Comparison of ENCODE assay signal across 14 mouse cellular contexts in the genomic region with DNA sequence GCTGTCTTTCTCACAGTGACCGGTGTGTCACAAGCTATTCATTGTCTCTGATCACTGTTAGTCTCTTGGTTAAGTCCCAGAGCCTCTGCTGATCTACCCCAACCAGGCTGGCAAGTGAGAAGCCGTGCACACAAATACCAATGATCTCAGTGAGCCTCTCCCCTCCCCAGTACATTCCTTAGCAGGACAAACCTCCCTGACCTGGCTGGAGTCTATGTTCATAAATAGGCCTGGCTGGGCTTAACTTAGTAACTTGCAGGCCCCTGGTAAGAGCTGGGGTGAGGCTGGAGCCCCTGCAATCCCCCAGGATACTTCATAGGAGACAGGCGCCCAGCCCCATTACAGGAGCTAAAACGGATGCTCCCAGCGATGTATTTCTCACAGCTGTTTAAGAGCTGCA.
DNase-seq lines count a peak whose midpoint lies in the region; ATAC-seq lines count a peak whose summit lies in the region.
"Had no signal": no experiment of that assay in that cellular context is flagged by ENCODE, and none has a peak within 500 bp of the region (broad histone marks: within the 10 kb centered on the region; RNA-seq: fewer than 3 reads in every experiment).

No protein-coding gene starts in this region.

- H3K9me3 ChIP-seq in lung, embryonic 16.5 days (ENCODE audit: control insufficient read depth, low read length) = no peaks in the 10 kb centered on the region
- no peaks in the 10 kb centered on the region for H3K9me3 ChIP-seq in heart, embryonic 16.5 days (replicated peaks; ENCODE audit: control insufficient read depth, low read length)
- H3K9me3 ChIP-seq: limb, embryonic 13.5 days had no signal

- peaks cover 11% of the 10 kb centered on the region for H3K4me1 ChIP-seq in lung, embryonic 16.5 days (replicated peaks; ENCODE audit: control insufficient read depth, insufficient read depth, low read length)
- peaks cover 62% of the 10 kb centered on the region for H3K4me1 ChIP-seq in heart, embryonic 16.5 days (ENCODE audit: control insufficient read depth, insufficient read depth, low read length)

- H3K27ac ChIP-seq in lung, embryonic 16.5 days (ENCODE audit: low read length) = no peak overlapping the region
- H3K27ac ChIP-seq in heart, embryonic 16.5 days (ENCODE audit: low read length) = peak overlapping the region; percentile 96
- H3K27ac ChIP-seq: limb, embryonic 13.5 days had no signal

- peak; percentile 56 for ATAC-seq in lung, embryonic 16.5 days (ENCODE audit: low read depth)
- ATAC-seq in heart, embryonic 16.5 days (replicated peaks; ENCODE audit: extremely low read depth, insufficient read depth, low FRiP score) = peak; percentile 87
- ATAC-seq in megakaryocyte-erythroid progenitor cell, adult 5-6 weeks (replicated peaks; ENCODE audit: low FRiP score, low TSS enrichment, poor library complexity, severe bottlenecking) = no peak
- ATAC-seq: inflammation-experienced regulatory T-cells, adult 6 months had no signal

- H3K4me3 ChIP-seq in lung, embryonic 16.5 days (ENCODE audit: low read length) = no peak overlapping the region
- H3K4me3 ChIP-seq in heart, embryonic 16.5 days (ENCODE audit: low read length) = no peak overlapping the region
- H3K4me3 ChIP-seq: erythroblast, embryonic 14.5 days; limb, embryonic 13.5 days had no signal

- no peaks in the 10 kb centered on the region for H3K27me3 ChIP-seq in lung, embryonic 16.5 days (ENCODE audit: control insufficient read depth, insufficient read depth, low read depth, low read length)
- H3K27me3 ChIP-seq in heart, embryonic 16.5 days (ENCODE audit: control insufficient read depth, insufficient read depth, low read length) = no peaks in the 10 kb centered on the region
- H3K27me3 ChIP-seq: limb, embryonic 13.5 days had no signal

- no peak for DNase-seq in lung, postnatal 14 days
- DNase-seq in heart, adult 8-10 months (ENCODE audit: low spot score) = peak; percentile 64
- no peak for DNase-seq in cerebellum, postnatal 36 days
- no peak for DNase-seq in layer of hippocampus, postnatal 10 days (ENCODE audit: low spot score in 2 of 2)
- DNase-seq: cerebellum, adult 11 months; layer of hippocampus, postnatal 36 days; lung, embryonic 14.5 days; right cerebral cortex, adult 18-20 months had no signal

- H3K4me2 ChIP-seq in lung, embryonic 16.5 days (ENCODE audit: low read depth, low read length) = no peak overlapping the region
- H3K4me2 ChIP-seq in heart, embryonic 16.5 days (ENCODE audit: low read depth, low read length) = peak overlapping the region; percentile 46
- H3K4me2 ChIP-seq: limb, embryonic 13.5 days; lung, embryonic 14.5 days had no signal

- H3K36me3 ChIP-seq in lung, embryonic 16.5 days (ENCODE audit: control insufficient read depth, insufficient read depth, low read length) = no peaks in the 10 kb centered on the region
- peaks cover 3% of the 10 kb centered on the region; the same call in 1 of the 2 replicates for H3K36me3 ChIP-seq in heart, embryonic 16.5 days (ENCODE audit: control insufficient read depth, insufficient read depth)
- H3K36me3 ChIP-seq: limb, embryonic 13.5 days had no signal

- no peak overlapping the region for H3K9ac ChIP-seq in lung, embryonic 16.5 days (ENCODE audit: low read length)
- peak overlapping the region; percentile 57 for H3K9ac ChIP-seq in heart, embryonic 16.5 days (ENCODE audit: low read length)
- H3K9ac ChIP-seq: limb, embryonic 13.5 days; lung, embryonic 14.5 days had no signal

- WGBS in lung, embryonic 16.5 days = 66% methylated on average over 5 of the region's 5 CpGs
- 34% methylated on average over 5 of the region's 5 CpGs for WGBS in heart, embryonic 16.5 days
